Mouse (Mus musculus): ENCODE data around the gene Cdadc1. TPM values are rescaled to one million over a fixed set of nuclear protein-coding genes. Genes with fewer than 3 reads are reported as not detected.

Cdadc1 gene
- polyA plus RNA-seq, 1 experiment from 2014 or later: 24.2 TPM

DNA sequence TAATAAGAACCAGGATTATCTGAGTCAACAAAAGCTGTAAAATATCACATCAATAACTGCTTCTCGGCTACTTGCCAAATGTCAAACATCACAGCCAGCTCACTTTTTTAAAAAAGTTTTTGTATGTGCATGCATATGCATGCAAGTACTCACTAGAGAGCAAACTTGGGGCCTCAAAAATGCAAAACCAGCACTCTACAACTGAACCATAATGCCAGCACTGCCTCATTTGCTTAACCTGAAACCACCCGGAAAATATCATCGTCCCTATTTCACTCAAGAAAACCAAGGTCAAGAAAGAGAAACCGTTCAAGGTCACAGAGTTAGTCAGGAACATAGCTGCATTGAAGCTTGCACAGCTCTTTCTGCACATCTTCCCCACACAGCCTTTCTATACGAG is 21.4 kb downstream of the Cdadc1 start:
- no peak for ATAC-seq (ENCODE audit: low FRiP score, low TSS enrichment)
- DNase-seq (ENCODE audit: low spot score): no peak
- Histone ChIP-seq H3K4me2 (replicated peaks; ENCODE audit: low read depth) (no peak overlapping the region), H3K4me3 (ENCODE audit: low read depth, low read length) (no peak overlapping the region), H3K9ac (ENCODE audit: low read length) (no peak overlapping the region), H3K36me3 (ENCODE audit: control insufficient read depth, insufficient read depth, low read length) (peaks cover 8% of the 10 kb centered on the region; the same call in 1 of the 2 replicates), H3K27me3 (ENCODE audit: control insufficient read depth, insufficient read depth, low read length) (no peaks in the 10 kb centered on the region), H3K4me1 (replicated peaks; ENCODE audit: control insufficient read depth, insufficient read depth) (no peaks in the 10 kb centered on the region), H3K27ac (replicated peaks) (no peak overlapping the region), H3K9me3 (ENCODE audit: control insufficient read depth, low read length) (no peaks in the 10 kb centered on the region)
- 82% methylated on average over 5 of the region's 5 CpGs for WGBS
- TF ChIP-seq EP300 (optimal IDR thresholded peaks at IDR 0.05) (no peak), CTCF (IDR thresholded peaks at IDR 0.05; ENCODE audit: low read depth) (no peak)

DNA sequence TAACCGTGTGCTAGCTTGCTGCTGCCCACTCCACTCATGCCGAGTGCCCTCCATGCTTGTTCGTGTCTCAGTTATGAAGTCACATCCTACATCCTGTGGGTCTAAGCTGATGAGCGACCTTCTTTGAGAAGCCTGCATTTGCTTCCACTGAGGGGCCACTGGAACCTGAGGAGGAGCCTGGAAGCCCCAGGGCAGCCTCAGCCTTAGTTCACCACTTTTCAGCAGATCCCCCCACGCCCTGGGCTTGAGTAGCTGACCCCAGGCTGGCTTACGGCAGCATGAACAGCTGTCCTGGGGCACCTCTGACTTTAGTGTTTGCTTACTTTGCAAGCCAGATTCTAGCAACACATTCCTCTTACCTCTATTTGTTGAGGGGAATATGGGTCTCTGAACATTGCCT is 31.0 kb downstream of the Cdadc1 start:
- TF ChIP-seq EP300 (optimal IDR thresholded peaks at IDR 0.05): no peak
- no peak for TF ChIP-seq CTCF (IDR thresholded peaks at IDR 0.05; ENCODE audit: low read depth)
- Histone ChIP-seq H3K27ac (replicated peaks) (no peak overlapping the region), H3K9me3 (ENCODE audit: control insufficient read depth, low read length) (no peaks in the 10 kb centered on the region), H3K9ac (ENCODE audit: low read length) (no peak overlapping the region), H3K4me1 (replicated peaks; ENCODE audit: control insufficient read depth, insufficient read depth) (no peaks in the 10 kb centered on the region), H3K27me3 (ENCODE audit: control insufficient read depth, insufficient read depth, low read length) (no peaks in the 10 kb centered on the region), H3K4me2 (replicated peaks; ENCODE audit: low read depth) (no peak overlapping the region), H3K36me3 (ENCODE audit: control insufficient read depth, insufficient read depth, low read length) (peaks cover 9% of the 10 kb centered on the region), H3K4me3 (ENCODE audit: low read depth, low read length) (no peak overlapping the region)
- no peak for ATAC-seq (ENCODE audit: low FRiP score, low TSS enrichment)
- DNase-seq (ENCODE audit: low spot score): peak; percentile 11
- WGBS: 86% methylated on average over 6 of the region's 6 CpGs

DNA sequence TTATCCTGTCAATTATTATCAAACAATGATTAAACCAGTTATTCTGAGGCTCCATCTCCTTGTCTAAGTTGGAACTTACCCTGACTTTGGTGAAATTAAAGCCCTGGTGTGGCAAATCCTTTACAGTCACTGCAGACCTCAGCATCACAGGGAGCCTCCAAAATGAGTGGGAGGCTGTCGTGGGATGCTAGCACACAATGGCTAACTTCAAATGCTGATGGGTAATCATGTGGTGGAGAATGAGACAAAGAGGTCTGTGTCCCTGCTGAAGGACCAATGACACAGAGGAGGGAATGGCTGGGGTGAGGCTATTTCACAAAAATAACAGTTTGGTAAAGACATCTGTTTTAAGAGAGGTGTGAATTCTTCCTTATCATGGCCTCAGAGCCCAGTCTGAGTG is 39.9 kb downstream of the Cdadc1 start:
- H3K27me3 ChIP-seq (ENCODE audit: control insufficient read depth, insufficient read depth, low read length): no peaks in the 10 kb centered on the region; the same call in 1 of the 2 replicates
- no peak overlapping the region for H3K4me3 ChIP-seq (ENCODE audit: low read depth, low read length)
- no peak overlapping the region for H3K27ac ChIP-seq (replicated peaks)
- DNase-seq (ENCODE audit: low spot score): no peak
- H3K9ac ChIP-seq (ENCODE audit: low read length): no peak overlapping the region
- 77% methylated on average over 1 of the region's 1 CpGs for WGBS
- no peaks in the 10 kb centered on the region for H3K36me3 ChIP-seq (ENCODE audit: control insufficient read depth, insufficient read depth, low read length)
- H3K4me2 ChIP-seq (replicated peaks; ENCODE audit: low read depth): no peak overlapping the region
- TF ChIP-seq EP300 (optimal IDR thresholded peaks at IDR 0.05) (no peak), CTCF (IDR thresholded peaks at IDR 0.05; ENCODE audit: low read depth) (no peak)
- ATAC-seq (ENCODE audit: low FRiP score, low TSS enrichment): no peak
- no peaks in the 10 kb centered on the region for H3K4me1 ChIP-seq (replicated peaks; ENCODE audit: control insufficient read depth, insufficient read depth)
- no peaks in the 10 kb centered on the region for H3K9me3 ChIP-seq (ENCODE audit: control insufficient read depth, low read length)

DNA sequence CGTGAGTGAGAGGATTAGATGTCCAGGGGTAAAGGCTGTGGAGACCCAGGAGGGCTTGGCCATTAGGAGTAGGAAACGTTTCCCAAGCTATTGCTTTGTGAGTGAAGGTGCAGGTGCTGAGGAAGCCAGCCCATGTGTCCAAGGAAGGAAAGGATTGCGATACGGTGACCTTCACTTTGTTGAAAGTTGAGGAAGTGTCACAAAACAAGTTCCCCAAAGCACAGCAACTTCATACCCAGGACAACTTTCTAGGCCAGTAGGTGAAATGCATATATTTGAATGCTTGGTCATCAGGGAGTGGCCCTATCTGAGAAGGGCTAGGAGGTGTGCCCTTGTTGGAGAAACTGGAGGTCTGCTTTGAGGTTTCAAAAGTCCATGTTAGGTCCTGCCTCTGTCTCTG is 40.7 kb downstream of the Cdadc1 start:
- no peak for TF ChIP-seq CTCF (IDR thresholded peaks at IDR 0.05; ENCODE audit: low read depth)
- TF ChIP-seq EP300 (optimal IDR thresholded peaks at IDR 0.05): no peak
- Histone ChIP-seq H3K27me3 (ENCODE audit: control insufficient read depth, insufficient read depth, low read length) (no peaks in the 10 kb centered on the region; the same call in 1 of the 2 replicates), H3K36me3 (ENCODE audit: control insufficient read depth, insufficient read depth, low read length) (no peaks in the 10 kb centered on the region), H3K9me3 (ENCODE audit: control insufficient read depth, low read length) (no peaks in the 10 kb centered on the region), H3K4me3 (ENCODE audit: low read depth, low read length) (no peak overlapping the region), H3K4me1 (replicated peaks; ENCODE audit: control insufficient read depth, insufficient read depth) (no peaks in the 10 kb centered on the region), H3K4me2 (replicated peaks; ENCODE audit: low read depth) (no peak overlapping the region), H3K9ac (ENCODE audit: low read length) (no peak overlapping the region), H3K27ac (replicated peaks) (no peak overlapping the region)
- ATAC-seq (ENCODE audit: low FRiP score, low TSS enrichment): no peak
- 61% methylated on average over 4 of the region's 4 CpGs for WGBS
- DNase-seq (ENCODE audit: low spot score): peak; percentile 9

DNA sequence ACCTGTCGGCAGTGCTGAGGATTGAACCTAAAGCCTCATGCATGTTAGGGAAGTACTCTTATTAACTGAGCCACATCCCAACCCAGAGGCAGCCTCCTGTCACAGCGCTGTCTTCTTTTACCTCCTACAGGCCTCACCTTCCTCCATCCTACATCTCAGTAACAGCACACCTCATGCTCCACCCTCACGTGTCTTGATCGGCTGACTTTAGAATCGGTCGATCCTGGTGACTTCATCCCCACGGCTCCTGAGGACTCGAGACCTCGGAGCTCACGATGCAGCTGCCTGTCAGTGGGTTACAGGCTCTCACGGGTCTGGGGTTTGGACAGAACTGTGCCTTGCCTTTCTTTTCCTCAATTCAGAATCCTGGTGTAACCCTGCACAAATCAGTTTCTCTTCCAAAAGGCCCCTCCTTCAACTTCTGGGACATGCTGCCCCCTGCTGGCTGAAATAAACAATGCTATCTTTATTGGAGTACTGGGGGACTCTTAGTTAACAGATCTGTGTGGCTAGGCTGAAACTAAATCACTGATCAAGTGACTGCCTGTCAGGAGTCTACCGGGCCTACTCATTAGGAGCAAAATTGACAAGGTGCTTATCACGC is 41.7 kb downstream of the Cdadc1 start:
- H3K4me1 ChIP-seq (replicated peaks; ENCODE audit: control insufficient read depth, insufficient read depth): no peaks in the 10 kb centered on the region
- DNase-seq (ENCODE audit: low spot score) (peak; percentile 79), ATAC-seq (ENCODE audit: low FRiP score, low TSS enrichment) (peak; percentile 41)
- H3K9me3 ChIP-seq (ENCODE audit: control insufficient read depth, low read length): no peaks in the 10 kb centered on the region
- no peaks in the 10 kb centered on the region; the same call in 1 of the 2 replicates for H3K27me3 ChIP-seq (ENCODE audit: control insufficient read depth, insufficient read depth, low read length)
- TF ChIP-seq CTCF (IDR thresholded peaks at IDR 0.05; ENCODE audit: low read depth) (peak; percentile 91), EP300 (optimal IDR thresholded peaks at IDR 0.05) (no peak)
- H3K36me3 ChIP-seq (ENCODE audit: control insufficient read depth, insufficient read depth, low read length): no peaks in the 10 kb centered on the region
- no peak overlapping the region for H3K4me3 ChIP-seq (ENCODE audit: low read depth, low read length)
- no peak overlapping the region for H3K27ac ChIP-seq (replicated peaks)
- H3K9ac ChIP-seq (ENCODE audit: low read length): peak overlapping the region; percentile 39; the same call in 1 of the 2 replicates
- H3K4me2 ChIP-seq (replicated peaks; ENCODE audit: low read depth): peak overlapping the region; percentile 24; the same call in 1 of the 2 replicates
- 41% methylated on average over 13 of the region's 13 CpGs for WGBS

DNA sequence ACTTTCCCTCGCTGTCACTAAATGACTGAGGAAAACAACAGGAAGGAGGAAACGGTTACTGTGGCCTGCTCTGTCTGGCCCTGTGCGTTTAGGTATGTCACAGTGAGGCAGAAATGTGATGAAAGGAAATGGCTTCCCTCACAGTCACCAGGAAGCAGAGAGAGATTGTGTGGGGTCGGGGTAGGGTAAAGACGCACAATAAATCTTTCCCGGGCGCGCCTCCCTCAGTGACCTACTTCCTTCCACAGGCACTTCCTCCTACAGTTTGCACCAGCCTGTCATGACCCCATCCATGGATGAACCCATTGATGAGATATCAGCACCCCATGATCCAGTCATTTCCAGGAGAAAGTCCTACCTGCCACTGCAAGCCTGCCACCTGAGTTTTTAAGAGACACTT is 42.7 kb downstream of the Cdadc1 start:
- H3K4me2 ChIP-seq (replicated peaks; ENCODE audit: low read depth): no peak overlapping the region
- TF ChIP-seq EP300 (optimal IDR thresholded peaks at IDR 0.05) (no peak), CTCF (IDR thresholded peaks at IDR 0.05; ENCODE audit: low read depth) (no peak)
- no peak overlapping the region for H3K9ac ChIP-seq (ENCODE audit: low read length)
- H3K36me3 ChIP-seq (ENCODE audit: control insufficient read depth, insufficient read depth, low read length): no peaks in the 10 kb centered on the region
- 76% methylated on average over 8 of the region's 8 CpGs for WGBS
- H3K4me1 ChIP-seq (replicated peaks; ENCODE audit: control insufficient read depth, insufficient read depth): no peaks in the 10 kb centered on the region
- no peaks in the 10 kb centered on the region for H3K9me3 ChIP-seq (ENCODE audit: control insufficient read depth, low read length)
- no peaks in the 10 kb centered on the region; the same call in 1 of the 2 replicates for H3K27me3 ChIP-seq (ENCODE audit: control insufficient read depth, insufficient read depth, low read length)
- H3K4me3 ChIP-seq (ENCODE audit: low read depth, low read length): no peak overlapping the region
- DNase-seq (ENCODE audit: low spot score) (no peak), ATAC-seq (ENCODE audit: low FRiP score, low TSS enrichment) (no peak)
- H3K27ac ChIP-seq (replicated peaks): no peak overlapping the region

Measured in stomach, postnatal 0 days (tissue).